Mouse (Mus musculus) left cerebral cortex, adult 6 months (tissue): ENCODE results near the gene Scgb2b26. TPM values are rescaled to one million over a fixed set of nuclear protein-coding genes. Genes with fewer than 3 reads are reported as not detected.

Source experiments
- long read RNA-seq, 2 experiments: library from polyadenylated mRNA; unstranded; transcript quantifications; one replicate each; pipeline ENCODE4 v2.0.0; 2019 to 2020
- polyA plus RNA-seq: library from polyadenylated mRNA; unstranded; fragments of <200 nt; fragmentation: Nextera tagmentation; gene quantifications from 2 replicates; pipeline ENCODE4 v1.2.3, GENCODE M21; 2021

Scgb2b26 gene
- not detected in 2 replicates for polyA plus RNA-seq
- long read RNA-seq, experiment 1: 0 reads
- long read RNA-seq, experiment 2: 0 reads

DNA sequence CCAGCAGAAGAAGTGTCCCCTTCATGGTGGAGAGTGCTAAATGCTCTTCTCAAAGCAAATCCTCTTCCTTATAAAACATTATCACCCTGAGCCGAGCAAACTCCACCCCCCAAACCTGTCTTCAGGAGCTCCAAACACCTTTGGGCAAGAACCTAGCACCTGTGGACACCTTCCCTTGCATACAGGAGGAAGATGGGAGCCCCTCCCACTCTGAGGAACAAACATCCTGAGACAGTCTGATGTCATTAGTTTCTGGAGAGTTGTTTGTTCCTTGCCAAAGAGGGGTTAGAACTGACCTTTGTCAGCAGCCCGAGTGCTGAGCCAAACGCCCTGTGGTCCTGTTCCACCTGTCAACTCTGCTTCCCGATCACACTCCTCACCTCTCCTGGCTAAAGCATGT lies at the start of gene Scgb2b26:
Gene Scgb2b26 (minus strand): TSS at position 101 of the 400 bp plus-strand sequence.

Other genes with a start within 250 kb of the Scgb2b26 start
- not detected in 2 replicates for gene Scgb2b24, start 205.7 kb downstream of the Scgb2b26 start, polyA plus RNA-seq
- gene Scgb1b24, start 201.2 kb downstream of the Scgb2b26 start, polyA plus RNA-seq: not detected in 2 replicates
- gene Scgb2b27, start 68.9 kb upstream of the Scgb2b26 start, polyA plus RNA-seq: not detected in 2 replicates
- gene Scgb1b27, start 76.4 kb upstream of the Scgb2b26 start, polyA plus RNA-seq: not detected in 2 replicates
- gene Scgb1b30, start 150.4 kb upstream of the Scgb2b26 start, polyA plus RNA-seq: not detected in 2 replicates
- gene Wtip, start 188.2 kb upstream of the Scgb2b26 start, polyA plus RNA-seq: 0.60 and 0.65 TPM in 2 replicates
- gene Uba2, start 224.6 kb upstream of the Scgb2b26 start, polyA plus RNA-seq: 87.8 and 104 TPM in 2 replicates